Mouse (Mus musculus) embryonic facial prominence, embryonic 11.5 days (tissue): ENCODE data around the gene Itgad. TPM values are rescaled to one million over a fixed set of nuclear protein-coding genes. Genes with fewer than 3 reads are reported as not detected.

Source experiments
- ATAC-seq: fragments of 200-750 bp; cut with Nextera tagmentation; replicated peaks from 2 replicates; pipeline ENCODE4 v1.8.0; 2017; ENCODE audit warnings: low read depth; ENCODE audit not compliant: insufficient number of reproducible peaks, low FRiP score, low TSS enrichment
- DNase-seq: peaks from one replicate; pipeline ENCODE4 v3.0.0-alpha.2; 2015; ENCODE audit warnings: low spot score
- H3K27ac ChIP-seq: fragments of 300-500 bp; sonication (generic); replicated peaks from 2 replicates; pipeline ENCODE4 v1.5.1; 2014; ENCODE audit warnings: mild to moderate bottlenecking, low read depth, low read length, control low read depth
- H3K27me3 ChIP-seq: fragments of 300-500 bp; sonication (generic); 2 replicates; pipeline ENCODE4 v1.6.1; 2014; ENCODE audit warnings: mild to moderate bottlenecking, low read length, moderate library complexity, mixed read lengths; ENCODE audit not compliant: control insufficient read depth, insufficient read depth
- H3K36me3 ChIP-seq: fragments of 300-500 bp; sonication (generic); replicated peaks from 2 replicates; pipeline ENCODE4 v1.6.1; 2014; ENCODE audit warnings: low read depth, mild to moderate bottlenecking, low read length, moderate library complexity, mixed read lengths; ENCODE audit not compliant: control insufficient read depth, insufficient read depth
- H3K4me1 ChIP-seq: fragments of 300-500 bp; sonication (generic); 2 replicates; pipeline ENCODE4 v1.6.1; 2014; ENCODE audit warnings: low read length, mixed read lengths; ENCODE audit not compliant: control insufficient read depth, insufficient read depth
- H3K4me2 ChIP-seq: fragments of 300-500 bp; sonication (generic); 2 replicates; pipeline ENCODE4 v1.6.1; 2014; ENCODE audit warnings: low read depth, mild to moderate bottlenecking, control low read depth, low read length, moderate library complexity
- H3K4me3 ChIP-seq: fragments of 300-500 bp; sonication (generic); 2 replicates; pipeline ENCODE4 v1.5.1; 2014; ENCODE audit warnings: low read depth, low read length, control low read depth
- H3K9ac ChIP-seq: fragments of 300-500 bp; sonication (generic); replicated peaks from 2 replicates; pipeline ENCODE4 v1.6.1; 2014; ENCODE audit warnings: mild to moderate bottlenecking, control low read depth, low read length
- H3K9me3 ChIP-seq: fragments of 300-500 bp; sonication (generic); replicated peaks from 2 replicates; pipeline ENCODE4 v1.6.1; 2016; ENCODE audit warnings: mild to moderate bottlenecking, low read length, inconsistent platforms, mixed read lengths; ENCODE audit not compliant: control insufficient read depth
- WGBS: fragments of 180-500 bp; shearing (Covaris S2); extraction: QIAGEN DNeasy Blood & Tissue Kit; methylation state at CpG from one replicate; pipeline ENCODE4 v1.1.7; 2014; 5-methylcytosine and 5-hydroxymethylcytosine counted together
- polyA plus RNA-seq: library from polyadenylated mRNA; unstranded; fragments of >200 nt; fragmentation: Nextera tagmentation; extraction: Ambion mirVana; gene quantifications from 2 replicates; pipeline ENCODE4 v1.2.1, GENCODE M21; 2014

Gene Itgad
- polyA plus RNA-seq, 1 experiment from 2014 or later = not detected

- no peaks in the 10 kb centered on the region; the same call in 1 of the 2 replicates for H3K36me3 ChIP-seq
- DNase-seq = peak; percentile 93
- no peaks in the 10 kb centered on the region for H3K27me3 ChIP-seq
- H3K9ac ChIP-seq = peak overlapping the region; percentile 72
- H3K9me3 ChIP-seq = no peaks in the 10 kb centered on the region
- H3K4me2 ChIP-seq = peak overlapping the region; percentile 72
- under 1% methylated on average over 13 of the region's 13 CpGs for WGBS
- no peaks in the 10 kb centered on the region for H3K4me1 ChIP-seq
- peak overlapping the region; percentile 45 for H3K4me3 ChIP-seq
- peak; percentile 57; the same call in 1 of the 2 replicates for ATAC-seq
- H3K27ac ChIP-seq = 0 out of 2 replicates have a peak overlapping the region, but pooled peaks have one; percentile 56
These were observed 93.3 kb downstream of the Itgad start for GRCm38 (mm10) chr7:128247443-128247842.

GRCm38 (mm10) chr7:128248081-128249042 is 94.2 kb downstream of the Itgad start:
- H3K27me3 ChIP-seq = no peaks in the 10 kb centered on the region
- 77% methylated on average over 10 of the region's 10 CpGs for WGBS
- no peaks in the 10 kb centered on the region; the same call in 1 of the 2 replicates for H3K36me3 ChIP-seq
- no peak overlapping the region for H3K4me2 ChIP-seq
- no peak overlapping the region; the same call in 1 of the 2 replicates for H3K9ac ChIP-seq
- ATAC-seq (no peak), DNase-seq (no peak)
- H3K27ac ChIP-seq = no peak overlapping the region
- no peaks in the 10 kb centered on the region for H3K4me1 ChIP-seq
- no peak overlapping the region for H3K4me3 ChIP-seq
- no peaks in the 10 kb centered on the region for H3K9me3 ChIP-seq

GRCm38 (mm10) chr7:128249998-128250397 is 95.8 kb downstream of the Itgad start:
- no peaks in the 10 kb centered on the region for H3K27me3 ChIP-seq
- no peak overlapping the region for H3K4me3 ChIP-seq

GRCm38 (mm10) chr7:128251946-128252345 is 97.8 kb downstream of the Itgad start:
- Histone ChIP-seq H3K9ac (no peak overlapping the region; the same call in 1 of the 2 replicates), H3K36me3 (no peaks in the 10 kb centered on the region), H3K4me2 (no peak overlapping the region; the same call in 1 of the 2 replicates), H3K9me3 (no peaks in the 10 kb centered on the region), H3K4me1 (no peaks in the 10 kb centered on the region), H3K27me3 (no peaks in the 10 kb centered on the region), H3K4me3 (no peak overlapping the region), H3K27ac (no peak overlapping the region)
- 52% methylated on average over 12 of the region's 12 CpGs for WGBS
- ATAC-seq = no peak
- no peak for DNase-seq

More at GRCm38 (mm10) chr7:128249998-128250397, 95.8 kb downstream of the Itgad start:
- Histone ChIP-seq H3K27ac (no peak overlapping the region), H3K4me1 (no peaks in the 10 kb centered on the region), H3K36me3 (no peaks in the 10 kb centered on the region), H3K4me2 (no peak overlapping the region), H3K9ac (no peak overlapping the region), H3K9me3 (no peaks in the 10 kb centered on the region)
- 85% methylated on average over 5 of the region's 5 CpGs for WGBS
- no peak for DNase-seq
- no peak for ATAC-seq

- Histone ChIP-seq H3K27ac (no peak overlapping the region), H3K36me3 (no peaks in the 10 kb centered on the region), H3K4me1 (no peaks in the 10 kb centered on the region), H3K4me2 (peak overlapping the region; percentile 46), H3K4me3 (peak overlapping the region; percentile 25), H3K27me3 (no peaks in the 10 kb centered on the region), H3K9ac (peak overlapping the region; percentile 33), H3K9me3 (no peaks in the 10 kb centered on the region)
- DNase-seq (peak; percentile 72), ATAC-seq (peak; percentile 60; the same call in 1 of the 2 replicates)
- 11% methylated on average over 24 of the region's 24 CpGs for WGBS
These were observed 98.4 kb downstream of the Itgad start for GRCm38 (mm10) chr7:128252609-128253008.

- H3K27me3 ChIP-seq = no peaks in the 10 kb centered on the region
- H3K4me1 ChIP-seq = no peaks in the 10 kb centered on the region
- no peak for DNase-seq
- H3K27ac ChIP-seq = no peak overlapping the region
- 54% methylated on average over 2 of the region's 2 CpGs for WGBS
- no peak for ATAC-seq
- H3K9me3 ChIP-seq = no peaks in the 10 kb centered on the region
- no peak overlapping the region for H3K4me2 ChIP-seq
- H3K36me3 ChIP-seq = no peaks in the 10 kb centered on the region
- H3K4me3 ChIP-seq = no peak overlapping the region
- no peak overlapping the region for H3K9ac ChIP-seq
These were observed 100.8 kb downstream of the Itgad start for GRCm38 (mm10) chr7:128254978-128255377.

- Histone ChIP-seq H3K27ac (no peak overlapping the region), H3K9ac (no peak overlapping the region), H3K4me1 (no peaks in the 10 kb centered on the region), H3K4me3 (no peak overlapping the region), H3K27me3 (no peaks in the 10 kb centered on the region), H3K9me3 (no peaks in the 10 kb centered on the region), H3K36me3 (no peaks in the 10 kb centered on the region), H3K4me2 (no peak overlapping the region)
- 88% methylated on average over 5 of the region's 5 CpGs for WGBS
- DNase-seq (no peak), ATAC-seq (no peak)
These were observed 101.6 kb downstream of the Itgad start for GRCm38 (mm10) chr7:128255757-128256156.

GRCm38 (mm10) chr7:128256783-128257334 is 102.7 kb downstream of the Itgad start:
- Histone ChIP-seq H3K27me3 (no peaks in the 10 kb centered on the region), H3K9ac (no peak overlapping the region), H3K4me2 (no peak overlapping the region), H3K9me3 (no peaks in the 10 kb centered on the region), H3K27ac (no peak overlapping the region), H3K36me3 (no peaks in the 10 kb centered on the region), H3K4me3 (no peak overlapping the region), H3K4me1 (no peaks in the 10 kb centered on the region)
- WGBS = 71% methylated on average over 5 of the region's 5 CpGs
- DNase-seq = no peak
- ATAC-seq = no peak
